Mouse (Mus musculus) frontal cortex, adult 2 months (tissue): ENCODE measurements around the gene Arap2. TPM values are rescaled to one million over a fixed set of nuclear protein-coding genes. Genes with fewer than 3 reads are reported as not detected.

Experiments
- DNase-seq, 2 experiments: peaks; one replicate each; pipeline ENCODE4 v3.0.0; 2022; ENCODE audit warnings: low spot score in 1 of 2; ENCODE audit errors: extremely low spot score in 1 of 2
- polyA plus RNA-seq: library from polyadenylated mRNA; depleted of rRNA; stranded (reverse); fragments of >200 nt; gene quantifications from 2 replicates; pipeline ENCODE4 v1.2.3, GENCODE M21; 2012

The Arap2 gene
- polyA plus RNA-seq, 1 experiment, result 43.3 TPM

DNA sequence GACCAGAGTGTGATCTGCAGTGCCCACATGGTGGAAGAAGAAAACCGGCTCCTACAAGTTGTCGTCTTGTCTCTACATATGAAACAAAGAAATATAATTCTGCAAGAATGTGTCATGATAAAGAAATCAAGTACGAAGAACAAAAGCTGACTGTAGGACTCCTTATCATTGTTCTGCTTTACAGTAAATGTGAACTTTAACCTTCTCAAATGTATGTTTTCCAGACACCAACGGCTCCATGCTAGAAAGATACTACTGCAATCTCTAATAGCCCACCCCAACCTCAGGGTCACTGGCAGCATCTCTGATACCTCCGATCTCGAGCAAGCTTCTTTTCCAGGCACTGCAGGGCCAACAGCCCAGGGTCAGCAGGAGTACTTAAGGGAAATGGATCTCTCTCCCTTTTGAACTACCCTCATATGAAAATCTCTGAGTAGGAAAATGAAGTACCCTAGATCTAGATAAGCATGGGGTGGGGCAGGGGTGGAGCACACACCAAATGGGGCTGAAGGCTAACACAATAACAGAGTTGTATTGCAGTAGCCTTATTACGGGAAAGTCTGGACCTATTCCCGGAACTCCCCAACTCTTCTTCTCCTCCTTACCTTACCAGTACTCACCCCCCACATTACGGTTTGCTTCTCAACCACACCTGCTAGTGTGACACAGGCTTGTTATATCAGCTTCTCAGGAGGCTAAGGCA, 22.6 kb downstream of the Arap2 start:
- DNase-seq, result no peak

DNA sequence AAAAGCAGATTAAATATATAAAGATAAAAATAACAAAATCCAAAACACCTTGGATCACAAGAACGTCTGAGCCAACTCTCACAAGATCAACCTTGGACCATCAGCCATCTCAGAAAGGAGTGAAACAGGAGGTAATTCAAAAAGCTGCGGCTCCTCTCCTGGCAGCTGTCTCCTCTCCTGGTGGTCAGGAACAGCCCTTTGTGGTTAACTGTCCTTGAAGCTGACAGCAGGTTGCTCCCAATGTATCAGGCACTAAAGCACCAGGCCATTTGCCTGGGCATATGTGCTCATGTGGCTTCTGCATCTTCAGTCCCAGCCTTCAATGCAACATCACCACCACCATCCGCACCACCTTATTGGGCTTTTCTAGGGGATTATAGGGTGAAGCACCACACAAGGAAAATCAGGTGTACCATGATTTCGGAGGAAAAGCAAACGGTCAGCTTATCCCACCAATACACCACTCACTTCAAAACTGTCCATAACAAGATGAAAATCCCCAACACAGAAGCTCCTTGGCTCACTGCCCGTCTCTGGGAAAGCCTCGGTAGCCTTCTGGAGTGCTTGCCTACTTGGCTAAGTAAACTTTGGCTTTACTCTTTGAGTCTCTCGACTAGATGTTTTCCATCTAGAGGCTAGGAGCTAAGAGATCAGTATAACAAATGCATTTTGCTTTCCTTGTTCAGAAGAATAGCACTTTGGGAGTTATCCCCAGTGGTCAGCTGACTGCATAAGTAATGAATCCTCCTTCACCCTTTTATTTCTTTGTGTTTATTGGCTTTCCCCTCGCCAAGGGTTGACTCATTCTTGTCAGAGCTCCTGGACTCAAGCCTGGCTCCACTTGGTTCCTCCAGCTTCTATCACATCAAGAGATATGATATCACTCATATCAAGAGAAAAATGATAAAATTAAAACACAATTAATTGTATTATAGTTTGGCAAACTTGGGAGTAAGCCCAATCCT, 26.2 kb downstream of the Arap2 start:
- DNase-seq, result no peak

DNA sequence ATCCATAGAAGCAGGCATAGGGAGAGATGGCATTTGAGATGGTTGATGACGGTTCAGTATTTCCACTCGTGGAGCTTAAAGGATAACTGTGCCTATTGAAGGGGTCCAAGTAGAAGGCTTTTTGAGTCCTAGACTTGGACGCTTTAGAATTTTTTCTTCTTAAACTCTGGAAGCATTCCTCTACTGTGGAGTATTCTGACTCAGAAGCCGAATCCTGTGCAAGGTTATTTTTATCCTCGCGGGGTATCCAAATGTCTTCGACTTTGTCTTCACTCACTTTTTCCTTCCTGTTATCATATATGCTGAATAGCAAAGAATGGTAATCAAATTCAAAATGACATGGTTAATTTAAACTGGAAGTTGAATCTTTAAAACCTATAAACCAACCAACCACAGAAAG, 35.4 kb downstream of the Arap2 start:
- peak in 1 of 2 experiments; percentile 38 for DNase-seq

DNA sequence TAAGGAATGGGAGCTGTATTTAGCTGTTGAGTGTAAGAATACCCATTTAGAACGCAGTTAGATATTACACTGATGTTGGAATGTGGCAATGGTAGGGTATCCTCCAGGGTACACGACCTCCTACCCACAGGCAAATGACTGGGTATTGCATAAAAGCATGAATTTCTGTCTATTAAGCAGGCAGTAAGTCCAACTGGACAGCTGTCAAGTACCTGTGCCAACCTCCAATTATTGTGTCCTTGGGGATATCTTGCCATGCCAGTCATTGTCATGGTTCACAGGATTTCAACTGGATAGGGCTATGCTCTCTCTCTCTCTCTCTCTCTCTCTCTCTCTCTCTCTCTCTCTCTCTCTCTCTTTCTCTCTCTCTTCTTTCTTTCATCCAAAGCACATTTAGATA, 40.4 kb downstream of the Arap2 start:
- DNase-seq, result no peak

DNA sequence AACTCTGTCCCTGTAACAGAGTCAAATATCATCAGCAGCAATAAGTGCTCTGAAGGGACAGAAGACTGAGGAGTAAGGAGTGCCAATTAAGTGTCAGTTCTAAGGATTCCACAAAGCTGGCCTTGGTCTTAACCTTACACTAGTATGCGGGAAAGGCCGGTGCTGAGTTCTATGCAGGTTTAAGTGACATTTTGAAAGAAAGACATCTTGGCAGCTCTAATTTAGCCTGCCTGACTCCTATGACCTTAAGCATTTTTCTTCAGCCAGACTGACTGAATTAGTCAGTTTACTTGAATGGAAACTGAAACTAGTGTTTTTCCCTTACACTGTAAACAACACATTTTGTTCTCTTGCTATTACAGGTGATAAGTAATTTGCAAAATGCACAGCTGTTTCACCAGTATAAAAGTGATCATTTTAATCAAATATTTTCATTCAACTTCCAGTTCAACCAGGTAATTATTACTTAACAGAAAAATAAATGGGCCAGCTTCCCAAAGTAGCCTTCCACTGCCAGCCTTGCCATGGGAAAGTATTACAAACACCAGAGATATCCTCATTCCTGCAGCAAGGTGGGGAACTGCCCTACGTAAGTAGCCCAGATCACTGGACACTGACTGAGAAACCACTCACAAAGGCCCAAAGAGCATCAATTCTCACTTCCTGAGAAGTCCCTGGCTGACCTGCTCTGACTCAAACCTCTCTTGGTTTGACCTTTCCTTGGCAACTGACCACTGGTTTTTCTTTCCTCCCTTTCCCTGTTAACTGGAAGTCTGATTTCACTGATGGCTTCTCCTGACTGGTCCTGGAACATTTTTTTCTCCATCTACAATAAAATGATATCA, 42.5 kb downstream of the Arap2 start:
- DNase-seq, result no peak

DNA sequence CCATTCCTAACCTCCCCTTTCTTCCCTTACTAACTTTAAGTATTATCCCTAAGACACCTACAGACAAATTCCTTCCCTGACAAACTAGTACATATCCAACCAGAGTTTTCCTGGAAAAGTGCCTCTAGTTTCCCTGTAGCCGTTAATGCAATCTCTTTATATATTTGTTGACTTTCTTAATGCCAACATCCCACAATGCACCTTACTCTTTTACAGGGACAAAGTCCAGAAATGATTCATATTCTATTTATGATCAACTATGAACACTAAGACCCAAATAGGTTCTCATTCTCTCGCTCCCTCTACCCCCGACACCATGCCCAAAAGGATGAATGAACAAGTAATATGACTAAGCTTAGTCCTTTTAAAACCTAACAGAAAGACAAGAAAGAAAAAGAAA, 49.5 kb downstream of the Arap2 start:
- DNase-seq, result no peak

DNA sequence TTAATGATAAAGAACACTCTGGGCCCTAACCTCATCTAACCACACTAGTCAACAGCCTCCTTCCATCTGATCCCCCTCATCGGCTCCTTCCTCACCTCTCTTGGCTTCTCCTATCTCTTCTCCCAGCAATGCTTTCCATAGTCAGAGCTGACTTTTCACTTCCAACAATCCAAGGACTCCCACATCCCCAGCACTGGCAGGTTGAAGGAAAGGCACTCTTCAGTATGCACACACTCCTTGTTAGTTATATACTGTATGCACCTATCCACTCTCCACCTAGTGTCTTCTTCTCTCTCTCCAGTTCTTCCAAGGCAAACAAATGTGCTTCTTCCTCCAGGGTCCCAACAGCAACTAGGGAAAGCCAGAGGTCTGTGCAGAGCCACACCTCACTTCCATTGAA, 50.0 kb downstream of the Arap2 start:
- DNase-seq, result peak in 1 of 2 experiments; percentile 12

DNA sequence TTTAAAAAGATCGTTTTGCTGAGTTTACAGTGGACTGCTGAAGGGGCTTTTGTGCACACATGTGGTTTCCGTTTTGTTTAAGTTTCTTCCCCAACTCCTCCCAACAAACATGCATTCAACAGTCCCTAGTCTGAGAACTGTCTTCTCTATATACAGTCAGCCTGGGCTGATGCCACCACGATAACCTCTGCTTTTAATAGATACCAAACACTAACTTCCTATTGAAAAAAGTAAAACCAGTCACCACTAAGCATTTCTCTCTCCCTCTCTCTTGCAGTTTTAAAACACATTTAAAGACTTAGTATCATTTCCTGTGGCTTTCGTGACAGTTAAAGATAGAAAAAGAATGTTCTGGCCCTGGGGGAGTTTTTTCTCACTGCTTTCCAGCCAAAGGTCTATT, 50.5 kb downstream of the Arap2 start:
- DNase-seq, result no peak

DNA sequence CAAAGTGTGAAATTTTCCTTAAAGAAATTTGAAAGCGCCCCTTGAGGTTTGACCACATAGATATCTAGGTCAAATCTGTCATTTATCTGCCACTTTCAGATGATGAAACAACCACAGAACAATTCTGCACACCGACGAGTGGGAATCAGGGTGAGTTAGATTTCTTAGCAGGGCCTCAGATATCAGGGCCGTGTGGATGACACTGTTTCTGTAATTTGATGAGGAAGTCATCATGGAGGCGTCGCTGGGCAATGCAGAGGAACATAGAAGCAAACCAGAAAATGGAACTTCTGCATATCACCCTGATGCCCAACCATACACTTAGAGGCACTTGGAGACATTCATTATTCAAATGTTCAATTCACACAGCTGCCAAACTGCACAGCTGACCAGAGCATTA, 55.0 kb downstream of the Arap2 start:
- DNase-seq, result no peak

DNA sequence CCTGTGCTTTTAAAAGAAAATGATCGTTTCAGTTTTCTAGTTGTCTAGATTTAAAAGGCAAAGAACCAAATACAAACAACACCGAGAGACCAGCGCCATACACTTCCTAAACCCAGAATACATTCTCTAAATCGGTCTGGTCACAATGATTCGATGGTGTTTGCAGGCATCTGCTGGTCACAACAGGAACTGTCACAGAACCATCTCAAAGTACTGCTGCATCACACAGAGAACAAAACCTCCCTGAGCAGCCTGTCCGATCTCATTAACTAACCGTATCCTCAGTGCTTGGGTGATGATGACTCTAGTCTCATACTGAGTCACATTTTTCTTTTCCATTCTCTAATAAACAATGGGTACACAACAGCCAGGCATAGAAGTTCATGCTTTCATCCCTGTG, 59.1 kb downstream of the Arap2 start:
- peak; percentile 58 to 73 for DNase-seq

DNA sequence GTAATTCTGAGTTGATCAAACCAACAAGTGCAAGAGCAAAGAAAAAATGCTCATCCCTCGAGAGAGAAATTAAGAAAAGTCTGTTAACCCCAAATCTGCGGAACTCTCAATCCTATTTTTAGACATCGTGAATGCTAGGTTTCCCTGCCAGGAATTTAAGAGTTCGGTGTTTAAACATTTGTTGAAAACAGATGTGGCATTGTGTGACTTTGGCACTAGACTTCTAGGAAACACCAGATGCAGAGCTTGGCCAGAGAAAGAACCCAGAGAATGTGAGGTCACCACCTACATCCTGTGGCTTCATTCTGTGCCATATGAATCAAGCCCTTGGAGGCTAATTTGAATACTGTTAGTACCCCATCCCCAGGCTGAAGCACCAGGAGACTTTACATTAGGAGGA, 76.0 kb downstream of the Arap2 start:
- no peak for DNase-seq

DNA sequence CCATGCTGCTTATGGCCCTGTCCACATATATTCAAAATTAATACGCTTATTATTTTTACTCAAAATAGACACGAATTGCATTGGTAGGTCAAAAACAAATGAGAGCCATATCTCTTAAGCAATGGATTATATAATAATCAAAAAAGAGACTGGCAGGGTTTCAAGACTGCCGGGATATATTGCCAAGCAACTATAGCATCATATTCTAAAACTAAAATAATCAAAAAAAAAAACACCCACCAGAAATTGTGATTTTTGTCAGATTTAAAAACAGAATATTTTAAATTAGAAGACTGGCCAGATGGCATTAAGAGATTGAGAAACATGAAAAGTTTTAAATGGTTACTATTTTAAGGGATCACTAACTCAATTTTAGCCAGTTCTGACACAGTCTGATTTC, 82.2 kb downstream of the Arap2 start:
- DNase-seq, result peak in 1 of 2 experiments; percentile 67

DNA sequence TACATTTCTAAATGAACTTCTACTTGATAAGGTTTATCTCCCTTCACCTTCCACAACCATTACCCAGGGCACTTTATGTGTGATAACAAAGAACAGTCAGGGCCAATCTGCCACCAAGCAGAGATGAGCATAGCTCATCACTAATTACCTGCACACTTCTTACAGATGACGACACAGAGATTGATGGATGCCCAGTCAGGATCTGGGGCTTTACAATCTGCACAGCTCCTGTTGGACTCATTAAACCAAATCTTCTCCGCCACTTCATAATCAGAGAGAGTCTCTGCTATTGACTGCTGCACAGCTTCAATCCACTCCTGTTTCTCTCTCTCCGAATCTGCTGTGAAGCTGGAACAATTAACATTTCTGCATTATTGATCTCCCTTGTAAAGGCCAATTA, 82.8 kb downstream of the Arap2 start:
- no peak for DNase-seq

DNA sequence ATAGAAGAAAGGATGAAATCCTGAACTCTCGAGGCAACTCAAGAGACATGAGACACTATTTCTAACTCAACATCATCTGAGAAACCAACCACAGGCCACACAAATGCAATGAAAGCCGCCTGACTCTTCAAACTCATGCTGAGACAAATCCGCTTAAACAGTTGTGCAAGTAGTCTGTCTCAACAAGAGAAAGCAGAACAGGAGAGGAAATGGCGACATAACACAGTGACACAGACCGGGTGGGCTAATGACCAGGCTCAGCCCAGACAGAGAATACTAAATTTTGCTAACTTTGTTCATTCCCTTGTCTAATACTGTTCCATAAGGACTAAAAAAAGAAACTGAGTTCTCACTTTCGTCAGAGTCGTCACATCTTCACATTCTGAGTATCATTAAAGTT, 88.6 kb downstream of the Arap2 start:
- no peak for DNase-seq

DNA sequence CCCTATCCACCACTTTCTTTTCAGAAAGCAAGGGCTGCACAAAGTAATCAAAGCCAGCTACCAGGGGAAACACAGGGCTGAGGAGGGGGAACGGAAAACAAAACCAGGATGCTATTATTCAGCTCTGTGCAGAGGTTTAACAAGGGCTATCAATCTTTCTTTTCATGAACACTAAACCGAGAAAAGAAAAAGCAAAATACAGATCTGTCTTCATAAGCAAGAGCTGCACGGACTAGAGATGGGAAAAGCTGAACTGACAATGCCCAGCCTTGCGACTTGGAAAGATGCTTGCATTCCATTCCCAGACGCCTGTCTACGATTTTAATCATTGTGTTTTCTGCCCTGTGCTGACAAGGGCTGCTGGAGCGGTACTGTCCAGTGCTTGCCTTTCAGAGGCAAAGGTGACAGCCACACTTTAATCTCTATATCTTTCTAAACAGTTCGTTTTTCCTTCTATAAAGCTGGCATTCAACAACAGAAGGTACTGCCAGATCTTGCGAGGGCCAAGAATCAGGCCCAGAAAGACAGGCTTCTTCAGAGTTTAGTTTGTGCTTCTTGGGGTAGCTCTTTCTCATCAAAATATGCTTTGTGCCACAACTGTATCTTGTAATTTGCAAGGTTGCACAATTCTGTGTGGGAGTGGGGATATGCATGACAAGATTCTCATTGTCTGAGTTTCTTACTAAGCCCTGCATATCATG, 93.1 kb downstream of the Arap2 start:
- no peak for DNase-seq

DNA sequence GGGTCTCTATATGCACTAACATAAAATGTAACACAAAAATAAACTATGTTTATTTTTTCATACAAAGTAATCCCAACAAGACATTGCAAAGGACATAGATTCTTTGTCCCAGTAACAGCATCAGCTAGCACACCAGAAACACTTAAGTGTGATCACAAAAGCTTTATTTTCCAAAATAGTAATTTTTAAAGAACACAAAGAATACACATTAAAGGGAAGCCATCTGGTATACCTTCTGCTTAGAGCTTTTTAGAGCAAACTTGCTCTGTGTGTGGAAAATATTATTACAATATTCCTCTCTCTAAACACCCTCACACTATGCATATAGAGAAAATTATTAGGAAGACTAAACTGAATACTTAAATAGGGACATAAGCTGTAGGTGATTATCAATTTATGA, 100.6 kb downstream of the Arap2 start:
- DNase-seq, result no peak

DNA sequence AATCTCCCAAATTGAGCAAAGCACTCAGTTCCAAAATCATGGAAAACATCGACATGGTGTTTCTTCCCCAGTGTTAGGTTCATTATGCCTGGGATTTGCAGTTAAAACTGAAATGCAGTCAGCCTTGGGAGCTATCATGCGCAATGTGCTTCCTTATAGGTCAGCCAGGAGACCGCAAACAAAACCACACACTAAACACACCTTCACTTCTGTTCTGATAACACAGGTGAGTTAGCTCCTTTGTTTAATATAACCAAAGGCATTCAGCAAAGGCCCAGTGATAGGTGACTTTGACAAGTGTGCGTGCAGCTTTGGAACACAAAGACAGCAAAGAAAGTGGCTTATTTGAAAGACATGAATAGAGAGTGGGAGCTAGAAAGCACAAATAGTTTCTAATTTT, 101.1 kb downstream of the Arap2 start:
- no peak for DNase-seq

DNA sequence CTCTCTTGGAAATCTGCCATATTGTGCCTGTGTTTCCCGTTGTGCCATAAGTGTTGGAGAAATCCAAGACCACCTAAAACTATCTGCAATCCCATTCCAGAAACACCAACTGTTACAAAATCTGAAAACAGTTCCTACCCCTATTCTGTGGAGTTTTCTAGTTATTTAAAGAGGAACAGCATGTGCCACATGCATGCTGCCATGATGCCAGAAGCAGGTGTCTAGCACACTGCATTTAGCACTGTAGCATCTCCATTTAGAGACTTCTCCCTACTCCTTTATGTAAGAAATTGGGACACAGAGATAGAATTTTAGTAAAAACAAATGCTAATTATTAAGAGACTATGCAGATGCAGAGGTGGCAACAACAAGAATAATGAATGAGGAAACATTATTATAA, 102.8 kb downstream of the Arap2 start:
- DNase-seq, result peak; percentile 34 to 49

DNA sequence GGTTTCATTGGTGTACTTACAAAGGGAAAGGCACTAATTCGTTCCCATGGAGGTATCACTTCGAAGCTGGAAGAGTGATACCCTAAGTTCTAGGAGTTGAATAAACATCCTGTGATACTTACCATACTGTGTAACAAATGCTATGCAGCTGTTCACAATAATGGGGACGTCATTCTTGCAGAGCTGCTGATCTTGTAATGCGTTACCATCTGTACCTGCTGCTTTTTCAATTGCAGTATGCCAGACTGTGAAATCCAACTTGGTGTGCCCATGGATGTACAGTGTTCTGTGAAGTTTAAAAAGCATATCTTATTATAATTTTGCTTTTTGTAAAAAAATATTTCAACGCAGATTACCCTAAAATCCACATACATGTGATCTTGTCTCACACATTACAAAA, 112.0 kb downstream of the Arap2 start:
- no peak for DNase-seq

DNA sequence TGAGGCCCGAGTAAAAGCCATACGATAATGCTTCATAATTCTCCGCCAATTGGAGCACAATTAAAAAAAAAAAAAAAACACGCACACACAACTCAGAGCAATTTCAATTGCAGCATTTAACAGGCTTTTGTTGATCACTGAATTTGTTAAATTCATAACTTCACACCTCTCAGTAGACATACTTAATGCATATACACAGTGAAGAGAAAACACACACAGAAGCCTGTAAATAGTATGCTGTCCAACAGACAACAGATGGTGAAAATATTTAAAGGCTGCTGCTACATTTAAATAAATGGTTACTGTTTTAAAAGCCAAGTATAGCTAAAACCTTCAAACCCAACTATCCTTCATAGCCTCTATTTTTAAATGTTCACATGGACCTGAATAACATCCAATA, 123.6 kb downstream of the Arap2 start:
- no peak for DNase-seq
